Mouse (Mus musculus): ENCODE data around the gene Ntf5. TPM values are rescaled to one million over a fixed set of nuclear protein-coding genes. Genes with fewer than 3 reads are reported as not detected.
A peak's percentile ranks its signal among the peaks of the same experiment; 100 is the strongest.

The Ntf5 gene
- polyA plus RNA-seq, 1 experiment from 2014 or later = not detected

DNA sequence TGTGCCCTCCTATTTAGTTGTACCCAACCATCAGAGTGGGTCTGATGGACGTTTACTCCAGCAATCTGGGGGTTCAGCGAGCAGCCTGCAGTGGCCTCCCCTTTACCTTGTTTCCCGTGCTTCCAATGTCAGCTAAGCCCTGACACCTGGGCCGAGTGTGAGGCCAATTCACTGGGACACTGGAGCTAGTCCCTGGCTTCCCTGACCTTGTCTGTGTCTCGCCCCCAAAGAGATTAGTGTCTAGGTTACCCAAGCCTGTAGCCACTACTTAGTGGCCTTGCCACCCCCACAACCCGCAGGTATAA lies 7.1 kb downstream of the Ntf5 start, which contains the start of gene Lhb:
Gene Lhb (plus strand): TSS at position 206 of the 305 bp plus-strand sequence.
- Histone ChIP-seq H3K4me2 (ENCODE audit: low read depth, low read length) (no peak within 1 kb of the TSS), H3K27me3 (ENCODE audit: control insufficient read depth, insufficient read depth, low read length) (peaks cover 40% of the 10 kb centered on the region), H3K9me3 (ENCODE audit: control insufficient read depth, low read length) (no peaks in the 10 kb centered on the region), H3K4me3 (ENCODE audit: low read depth, low read length) (no peak within 1 kb of the TSS), H3K4me1 (ENCODE audit: control insufficient read depth, insufficient read depth, low read length) (no peaks in the 10 kb centered on the region), H3K36me3 (ENCODE audit: control insufficient read depth, insufficient read depth, low read length) (peaks cover 45% of the 10 kb centered on the region), H3K9ac (replicated peaks; ENCODE audit: low read depth, low read length) (no peak within 1 kb of the TSS), H3K27ac (ENCODE audit: low read depth, low read length) (no peak within 1 kb of the TSS)
- WGBS = 56% methylated on average over 6 of the region's 6 CpGs
- ATAC-seq (ENCODE audit: low read depth) = no peak

- no peak for ATAC-seq (ENCODE audit: low read depth)
- 90% methylated on average over 14 of the region's 14 CpGs for WGBS
- no peaks in the 10 kb centered on the region for H3K4me1 ChIP-seq (ENCODE audit: control insufficient read depth, insufficient read depth, low read length)
- no peak overlapping the region for H3K4me2 ChIP-seq (ENCODE audit: low read depth, low read length)
- H3K4me3 ChIP-seq (ENCODE audit: low read depth, low read length) = no peak overlapping the region
- H3K9ac ChIP-seq (replicated peaks; ENCODE audit: low read depth, low read length) = no peak overlapping the region
- H3K27me3 ChIP-seq (ENCODE audit: control insufficient read depth, insufficient read depth, low read length) = peaks cover 34% of the 10 kb centered on the region
- H3K36me3 ChIP-seq (ENCODE audit: control insufficient read depth, insufficient read depth, low read length) = peaks cover 45% of the 10 kb centered on the region
- no peaks in the 10 kb centered on the region for H3K9me3 ChIP-seq (ENCODE audit: control insufficient read depth, low read length)
- no peak overlapping the region for H3K27ac ChIP-seq (ENCODE audit: low read depth, low read length)
Measured at GRCm38 (mm10) chr7:45421194-45421593, 7.7 kb downstream of the Ntf5 start.

GRCm38 (mm10) chr7:45426556-45426955 lies 13.1 kb downstream of the Ntf5 start:
- no peak overlapping the region for H3K9ac ChIP-seq (replicated peaks; ENCODE audit: low read depth, low read length)
- peaks cover 52% of the 10 kb centered on the region for H3K36me3 ChIP-seq (ENCODE audit: control insufficient read depth, insufficient read depth, low read length)
- H3K27ac ChIP-seq (ENCODE audit: low read depth, low read length) = no peak overlapping the region
- no peaks in the 10 kb centered on the region for H3K4me1 ChIP-seq (ENCODE audit: control insufficient read depth, insufficient read depth, low read length)
- no peak for ATAC-seq (ENCODE audit: low read depth)
- no peaks in the 10 kb centered on the region for H3K27me3 ChIP-seq (ENCODE audit: control insufficient read depth, insufficient read depth, low read length)
- no peak overlapping the region for H3K4me3 ChIP-seq (ENCODE audit: low read depth, low read length)
- 96% methylated on average over 8 of the region's 8 CpGs for WGBS
- H3K9me3 ChIP-seq (ENCODE audit: control insufficient read depth, low read length) = no peaks in the 10 kb centered on the region
- no peak overlapping the region for H3K4me2 ChIP-seq (ENCODE audit: low read depth, low read length)

GRCm38 (mm10) chr7:45433835-45434202 lies 20.3 kb downstream of the Ntf5 start:
- Histone ChIP-seq H3K9ac (replicated peaks; ENCODE audit: low read depth, low read length) (peak overlapping the region; percentile 68), H3K27me3 (ENCODE audit: control insufficient read depth, insufficient read depth, low read length) (no peaks in the 10 kb centered on the region), H3K36me3 (ENCODE audit: control insufficient read depth, insufficient read depth, low read length) (peaks cover 13% of the 10 kb centered on the region), H3K27ac (ENCODE audit: low read depth, low read length) (peak overlapping the region; percentile 91; the same call in 1 of the 2 replicates), H3K4me2 (ENCODE audit: low read depth, low read length) (peak overlapping the region; percentile 93), H3K4me3 (ENCODE audit: low read depth, low read length) (peak overlapping the region; percentile 65), H3K4me1 (ENCODE audit: control insufficient read depth, insufficient read depth, low read length) (peaks cover 28% of the 10 kb centered on the region), H3K9me3 (ENCODE audit: control insufficient read depth, low read length) (no peaks in the 10 kb centered on the region)
- no peak for ATAC-seq (ENCODE audit: low read depth)
- WGBS = 1% methylated on average over 7 of the region's 7 CpGs

DNA sequence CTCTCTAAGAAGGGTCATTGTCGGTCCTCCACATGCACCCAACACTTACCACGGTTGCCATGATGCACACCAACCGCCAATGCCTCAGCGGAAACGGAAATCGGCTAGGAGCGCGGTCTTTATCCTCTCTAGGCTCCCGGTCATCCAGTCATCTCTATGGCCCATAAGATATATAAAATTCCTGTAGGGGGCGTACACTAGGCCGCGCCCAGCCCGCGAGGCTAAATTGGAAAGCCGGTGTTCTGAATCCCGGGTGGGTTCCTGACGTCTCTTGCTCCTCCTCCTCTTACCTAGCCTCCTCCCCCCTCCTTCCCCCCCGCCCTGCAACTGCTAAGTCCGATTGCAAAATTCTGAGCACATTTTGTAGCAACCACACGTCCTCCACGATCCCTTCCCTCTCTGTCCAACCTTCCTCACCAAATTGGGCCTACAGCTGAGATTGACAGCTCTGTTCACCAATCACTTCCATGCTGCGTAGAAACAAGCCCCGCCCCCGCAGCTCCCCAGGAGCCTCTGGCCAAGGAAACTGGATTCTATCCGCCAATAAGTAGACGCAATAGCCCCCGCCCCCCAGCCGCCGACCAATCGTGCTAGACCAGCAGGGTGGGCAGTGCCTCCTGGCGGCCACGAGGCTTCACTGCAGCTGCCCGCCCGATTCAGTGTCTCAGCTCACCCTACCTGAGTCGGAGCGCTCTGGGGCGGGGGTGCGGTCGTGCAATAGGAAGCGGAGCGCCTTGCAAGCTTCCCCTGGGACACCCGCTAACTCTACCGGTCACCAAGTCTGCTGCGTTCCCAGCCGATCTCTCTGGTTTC lies 20.9 kb downstream of the Ntf5 start, which contains the start of gene Gys1:
Gene Gys1 (plus strand): TSS at position 642 of the 813 bp plus-strand sequence.
- Histone ChIP-seq H3K36me3 (ENCODE audit: control insufficient read depth, insufficient read depth, low read length) (peaks cover 10% of the 10 kb centered on the region), H3K9me3 (ENCODE audit: control insufficient read depth, low read length) (no peaks in the 10 kb centered on the region), H3K4me2 (ENCODE audit: low read depth, low read length) (peak within 1 kb of the TSS; percentile 93), H3K27ac (ENCODE audit: low read depth, low read length) (peak within 1 kb of the TSS; percentile 91), H3K4me1 (ENCODE audit: control insufficient read depth, insufficient read depth, low read length) (peaks cover 28% of the 10 kb centered on the region), H3K9ac (replicated peaks; ENCODE audit: low read depth, low read length) (peak within 1 kb of the TSS; percentile 72), H3K4me3 (ENCODE audit: low read depth, low read length) (peak within 1 kb of the TSS; percentile 65), H3K27me3 (ENCODE audit: control insufficient read depth, insufficient read depth, low read length) (no peaks in the 10 kb centered on the region)
- WGBS = 0% methylated on average over 45 of the region's 45 CpGs
- ATAC-seq (ENCODE audit: low read depth) = peak; percentile 95

DNA sequence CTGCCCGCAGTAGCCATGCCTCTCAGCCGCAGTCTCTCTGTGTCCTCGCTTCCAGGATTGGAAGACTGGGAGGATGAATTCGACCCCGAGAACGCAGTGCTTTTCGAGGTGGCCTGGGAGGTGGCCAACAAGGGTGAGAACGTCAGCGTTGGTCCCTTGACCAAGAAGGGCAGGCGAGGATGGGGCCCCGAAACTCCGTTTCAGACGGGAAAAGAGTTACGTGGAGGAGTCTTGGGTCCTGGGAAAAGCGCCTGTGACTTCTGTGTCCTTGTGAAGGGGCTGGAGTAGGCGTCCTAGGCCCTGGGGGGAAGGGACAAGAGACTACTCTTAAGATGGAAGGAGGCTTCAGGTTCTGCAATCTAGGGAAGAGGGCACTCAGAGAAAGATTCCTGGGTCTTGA lies 21.5 kb downstream of the Ntf5 start:
- H3K27me3 ChIP-seq (ENCODE audit: control insufficient read depth, insufficient read depth, low read length) = no peaks in the 10 kb centered on the region
- 3% methylated on average over 16 of the region's 16 CpGs for WGBS

DNA sequence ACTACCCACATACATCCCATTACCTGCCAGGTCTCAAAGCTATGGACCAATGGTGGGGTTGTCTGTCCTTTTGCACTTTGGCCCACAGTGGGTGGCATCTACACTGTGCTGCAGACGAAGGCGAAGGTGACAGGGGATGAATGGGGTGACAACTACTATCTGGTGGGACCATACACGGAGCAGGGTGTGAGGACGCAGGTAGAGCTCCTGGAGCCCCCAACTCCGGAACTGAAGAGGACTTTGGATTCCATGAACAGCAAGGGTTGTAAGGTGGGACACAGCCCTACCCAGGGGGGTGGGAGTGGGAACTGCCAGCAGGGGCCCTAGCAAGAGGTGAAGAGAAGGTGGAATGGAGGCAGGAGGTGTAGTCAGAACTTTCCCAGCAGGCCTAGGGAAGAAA lies 22.9 kb downstream of the Ntf5 start:
- Histone ChIP-seq H3K4me3 (ENCODE audit: low read depth, low read length) (no peak overlapping the region), H3K4me1 (ENCODE audit: control insufficient read depth, insufficient read depth, low read length) (peaks cover 28% of the 10 kb centered on the region), H3K9ac (replicated peaks; ENCODE audit: low read depth, low read length) (no peak overlapping the region), H3K36me3 (ENCODE audit: control insufficient read depth, insufficient read depth, low read length) (no peaks in the 10 kb centered on the region), H3K27ac (ENCODE audit: low read depth, low read length) (no peak overlapping the region), H3K4me2 (ENCODE audit: low read depth, low read length) (no peak overlapping the region), H3K9me3 (ENCODE audit: control insufficient read depth, low read length) (no peaks in the 10 kb centered on the region), H3K27me3 (ENCODE audit: control insufficient read depth, insufficient read depth, low read length) (no peaks in the 10 kb centered on the region)
- 89% methylated on average over 5 of the region's 5 CpGs for WGBS
- ATAC-seq (ENCODE audit: low read depth) = no peak

More for the DNA sequence above, 21.5 kb downstream of the Ntf5 start:
- H3K4me1 ChIP-seq (ENCODE audit: control insufficient read depth, insufficient read depth, low read length) = peaks cover 28% of the 10 kb centered on the region
- peaks cover 6% of the 10 kb centered on the region; the same call in 1 of the 2 replicates for H3K36me3 ChIP-seq (ENCODE audit: control insufficient read depth, insufficient read depth, low read length)
- peak overlapping the region; percentile 65 for H3K4me3 ChIP-seq (ENCODE audit: low read depth, low read length)
- no peak; the same call in 1 of the 2 replicates for ATAC-seq (ENCODE audit: low read depth)
- H3K9ac ChIP-seq (replicated peaks; ENCODE audit: low read depth, low read length) = peak overlapping the region; percentile 72
- no peaks in the 10 kb centered on the region for H3K9me3 ChIP-seq (ENCODE audit: control insufficient read depth, low read length)
- peak overlapping the region; percentile 93 for H3K4me2 ChIP-seq (ENCODE audit: low read depth, low read length)
- peak overlapping the region; percentile 44; the same call in 1 of the 2 replicates for H3K27ac ChIP-seq (ENCODE audit: low read depth, low read length)

DNA sequence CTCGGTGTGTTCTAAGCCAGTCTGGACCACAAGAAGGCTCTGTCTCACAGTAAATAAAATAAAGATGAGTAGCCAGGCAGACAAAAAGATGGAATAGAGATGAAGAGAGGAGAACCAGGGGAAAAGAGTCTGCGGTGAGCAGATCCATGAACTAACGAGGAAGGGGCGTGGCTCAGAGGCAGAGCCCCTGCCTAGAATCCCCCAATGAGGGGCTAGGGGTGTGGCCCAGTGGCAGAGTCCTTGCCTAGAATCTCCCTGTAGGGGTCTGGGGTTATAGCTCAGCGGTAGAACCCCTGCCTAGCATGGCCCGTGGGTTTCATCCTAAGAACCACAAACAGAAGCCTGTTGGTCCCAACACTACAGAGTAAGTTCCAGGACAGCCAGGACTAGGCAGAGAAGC lies 23.6 kb downstream of the Ntf5 start:
- WGBS = 30% methylated on average over 6 of the region's 6 CpGs
- H3K9me3 ChIP-seq (ENCODE audit: control insufficient read depth, low read length) = no peaks in the 10 kb centered on the region
- ATAC-seq (ENCODE audit: low read depth) = no peak
- H3K9ac ChIP-seq (replicated peaks; ENCODE audit: low read depth, low read length) = no peak overlapping the region
- no peaks in the 10 kb centered on the region for H3K27me3 ChIP-seq (ENCODE audit: control insufficient read depth, insufficient read depth, low read length)
- peaks cover 28% of the 10 kb centered on the region for H3K4me1 ChIP-seq (ENCODE audit: control insufficient read depth, insufficient read depth, low read length)
- no peaks in the 10 kb centered on the region for H3K36me3 ChIP-seq (ENCODE audit: control insufficient read depth, insufficient read depth, low read length)
- H3K4me3 ChIP-seq (ENCODE audit: low read depth, low read length) = no peak overlapping the region
- no peak overlapping the region for H3K27ac ChIP-seq (ENCODE audit: low read depth, low read length)
- no peak overlapping the region for H3K4me2 ChIP-seq (ENCODE audit: low read depth, low read length)

DNA sequence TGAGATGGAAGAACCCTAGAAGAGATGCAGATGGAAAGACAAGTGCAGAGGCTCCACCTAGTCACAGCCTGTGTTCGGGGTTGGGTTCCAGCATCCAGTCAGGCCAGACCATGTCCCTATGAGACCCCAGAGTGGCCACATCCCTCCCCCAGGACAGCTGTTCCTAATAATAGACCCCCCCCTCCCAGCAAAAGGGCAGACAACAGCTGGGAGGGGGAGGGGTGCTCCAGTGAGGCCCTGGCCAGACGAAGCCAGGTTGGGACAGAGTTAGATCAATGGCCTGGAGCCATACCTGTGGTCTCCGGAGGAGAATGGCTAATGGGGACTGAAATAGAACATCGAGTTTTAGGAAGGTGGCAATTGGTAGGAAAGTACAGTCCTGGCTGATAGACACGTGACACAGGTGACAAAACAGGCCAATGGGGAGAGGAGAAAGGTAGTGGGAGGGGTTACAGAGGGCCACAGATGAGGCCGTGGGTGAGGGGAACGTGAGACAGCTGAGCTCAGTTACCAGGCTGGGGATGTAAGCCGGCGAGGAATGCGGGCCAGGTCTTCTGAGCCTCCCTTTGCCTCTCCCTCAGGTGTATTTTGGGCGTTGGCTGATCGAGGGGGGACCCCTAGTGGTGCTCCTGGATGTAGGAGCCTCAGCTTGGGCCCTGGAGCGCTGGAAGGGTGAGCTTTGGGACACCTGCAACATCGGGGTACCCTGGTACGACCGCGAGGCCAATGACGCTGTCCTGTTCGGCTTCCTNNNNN lies 24.2 kb downstream of the Ntf5 start, which contains the start of gene Ruvbl2:
Gene Ruvbl2 (minus strand): TSS at position 576 of the 756 bp plus-strand sequence.
- no peaks in the 10 kb centered on the region for H3K9me3 ChIP-seq (ENCODE audit: control insufficient read depth, low read length)
- no peak within 1 kb of the TSS for H3K4me2 ChIP-seq (ENCODE audit: low read depth, low read length)
- no peaks in the 10 kb centered on the region for H3K36me3 ChIP-seq (ENCODE audit: control insufficient read depth, insufficient read depth, low read length)
- H3K27me3 ChIP-seq (ENCODE audit: control insufficient read depth, insufficient read depth, low read length) = no peaks in the 10 kb centered on the region
- H3K27ac ChIP-seq (ENCODE audit: low read depth, low read length) = no peak within 1 kb of the TSS
- WGBS = 21% methylated on average over 19 of the region's 19 CpGs
- ATAC-seq (ENCODE audit: low read depth) = no peak
- H3K4me1 ChIP-seq (ENCODE audit: control insufficient read depth, insufficient read depth, low read length) = peaks cover 27% of the 10 kb centered on the region
- H3K9ac ChIP-seq (replicated peaks; ENCODE audit: low read depth, low read length) = no peak within 1 kb of the TSS
- H3K4me3 ChIP-seq (ENCODE audit: low read depth, low read length) = no peak within 1 kb of the TSS

Measured in neural tube, embryonic 14.5 days (tissue).